Mouse (Mus musculus): ENCODE measurements at regions not wholly inside any gene's neighbourhood (a gene's known extent, or its start where the extent isn't known, plus 50 kb on each side); places are given as distances from the start of the nearest gene placed in this dataset.

DNA sequence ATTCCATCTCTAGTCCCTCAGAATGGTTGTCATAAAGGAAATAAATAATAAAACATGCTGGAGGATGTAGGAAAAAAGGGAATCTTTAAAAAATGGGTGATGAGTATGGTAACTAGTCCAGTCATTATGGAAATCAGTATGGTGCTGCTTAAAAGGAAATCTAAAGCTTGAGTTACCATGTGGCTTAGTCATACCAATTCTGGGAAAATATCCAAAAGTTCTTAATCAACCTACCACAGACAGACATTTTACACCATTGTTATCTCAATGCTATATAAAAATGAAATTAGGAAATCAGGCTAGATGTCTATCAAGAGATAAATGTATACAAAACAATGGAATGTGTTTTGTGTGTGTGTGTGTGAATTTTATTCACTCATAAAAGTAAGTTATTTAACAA, 449.1 kb downstream of the Nyap2 start:
- TF ChIP-seq CHD2 (IDR thresholded peaks at IDR 0.05; ENCODE audit: low read depth, low read length), result no peak
- TF ChIP-seq MAFK (IDR thresholded peaks at IDR 0.05; ENCODE audit: insufficient read depth, low read depth, low read length), result no peak
- TF ChIP-seq ZC3H11A (IDR thresholded peaks at IDR 0.05; ENCODE audit: borderline replicate concordance, low read depth, low read length), result no peak
